Mouse (Mus musculus) forebrain, postnatal 0 days (tissue): ENCODE measurements around the gene D430041D05Rik. TPM values are rescaled to one million over a fixed set of nuclear protein-coding genes. Genes with fewer than 3 reads are reported as not detected.

ENCODE experiments used
- ATAC-seq: fragments of 200-750 bp; cut with Nextera tagmentation; 2 replicates; pipeline ENCODE4 v1.8.0; 2017; ENCODE audit warnings: mild to moderate bottlenecking, moderate library complexity
- DNase-seq: peaks from one replicate; pipeline ENCODE4 v3.0.0-alpha.2; 2015
- H3K27ac ChIP-seq: fragments of 300-500 bp; sonication (generic); 2 replicates; pipeline ENCODE4 v1.5.1; 2014; ENCODE audit warnings: low read depth, mild to moderate bottlenecking, antibody characterized with exemption, low read length, moderate library complexity, mixed read lengths
- H3K27me3 ChIP-seq: fragments of 300-500 bp; sonication (generic); 2 replicates; pipeline ENCODE4 v1.6.1; 2014; ENCODE audit warnings: mild to moderate bottlenecking, low read length, mixed read lengths; ENCODE audit not compliant: insufficient read depth
- H3K36me3 ChIP-seq: fragments of 300-500 bp; sonication (generic); 2 replicates; pipeline ENCODE4 v1.6.1; 2014; ENCODE audit warnings: mild to moderate bottlenecking, moderate library complexity; ENCODE audit not compliant: insufficient read depth
- H3K4me1 ChIP-seq: fragments of 300-500 bp; sonication (generic); 2 replicates; pipeline ENCODE4 v1.6.1; 2014; ENCODE audit warnings: antibody characterized with exemption; ENCODE audit not compliant: insufficient read depth
- H3K4me2 ChIP-seq: fragments of 300-500 bp; sonication (generic); 2 replicates; pipeline ENCODE4 v1.6.1; 2014; ENCODE audit warnings: low read depth, mild to moderate bottlenecking, moderate library complexity
- H3K4me3 ChIP-seq: fragments of 300-500 bp; sonication (generic); 2 replicates; pipeline ENCODE4 v1.5.1; 2014; ENCODE audit warnings: low read depth, low read length, mixed read lengths
- H3K9ac ChIP-seq: fragments of 300-500 bp; sonication (generic); 2 replicates; pipeline ENCODE4 v1.6.1; 2014; ENCODE audit warnings: mild to moderate bottlenecking
- H3K9me3 ChIP-seq: fragments of 300-500 bp; sonication (generic); 2 replicates; pipeline ENCODE4 v1.6.1; 2016; ENCODE audit warnings: low read length
- CTCF ChIP-seq: sonication (generic); IDR thresholded peaks from 2 replicates; pipeline ENCODE4 v1.5.1; 2016; ENCODE audit warnings: antibody characterized with exemption, control low read depth, low read depth
- WGBS: fragments of 180-500 bp; shearing (Covaris S2); extraction: QIAGEN DNeasy Blood & Tissue Kit; methylation state at CpG from one replicate; pipeline ENCODE4 v1.1.7; 2014; 5-methylcytosine and 5-hydroxymethylcytosine counted together
- polyA plus RNA-seq: library from polyadenylated mRNA; unstranded; fragments of >200 nt; fragmentation: Nextera tagmentation; extraction: Ambion mirVana; gene quantifications from 2 replicates; pipeline ENCODE4 v1.2.1, GENCODE M21; 2015
- total RNA-seq: library from RNA; depleted of rRNA; stranded (reverse); fragments of >200 nt; gene quantifications from 2 replicates; pipeline ENCODE4 v1.2.3, GENCODE M21; 2014

D430041D05Rik gene
- total and polyA plus RNA-seq, 2 experiments from 2014 or later, result 11.1 to 58.9 TPM

DNA sequence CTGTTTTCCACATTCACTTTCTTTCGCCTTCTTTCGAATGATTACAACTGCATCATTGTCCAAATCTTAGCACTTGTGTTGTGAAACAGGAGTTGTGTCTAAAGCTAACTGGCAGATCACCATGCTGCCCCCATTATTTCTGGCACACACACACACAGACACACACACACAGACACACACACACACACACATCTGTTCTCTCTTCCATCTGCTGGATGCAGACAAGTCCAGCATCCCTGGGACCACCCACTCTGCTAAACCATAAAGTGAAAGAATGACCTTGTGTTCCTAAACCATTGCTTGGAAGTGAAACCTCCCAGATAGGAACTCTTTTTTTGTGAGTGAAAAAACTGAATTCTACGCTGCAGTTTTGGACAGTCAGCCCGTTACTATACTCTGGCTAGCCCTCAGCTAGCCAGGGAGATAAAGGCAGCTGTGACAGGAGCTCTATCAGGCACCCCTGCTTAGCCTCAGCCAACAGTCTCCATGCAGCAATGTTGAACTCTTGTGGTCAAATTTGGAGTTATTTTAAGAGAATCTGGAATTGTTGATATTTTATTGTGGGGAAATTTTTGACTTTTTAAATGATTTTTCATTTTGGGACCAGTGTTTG, 18.0 kb downstream of the D430041D05Rik start:
- Histone ChIP-seq H3K9ac (no peak overlapping the region), H3K9me3 (no peaks in the 10 kb centered on the region), H3K36me3 (no peaks in the 10 kb centered on the region), H3K27me3 (no peaks in the 10 kb centered on the region), H3K4me1 (no peaks in the 10 kb centered on the region), H3K27ac (peak overlapping the region; percentile 30; the same call in 1 of the 2 replicates), H3K4me2 (no peak overlapping the region), H3K4me3 (no peak overlapping the region)
- 52% methylated on average over 4 of the region's 4 CpGs for WGBS
- ATAC-seq, result no peak
- TF ChIP-seq CTCF, result no peak
- no peak for DNase-seq

DNA sequence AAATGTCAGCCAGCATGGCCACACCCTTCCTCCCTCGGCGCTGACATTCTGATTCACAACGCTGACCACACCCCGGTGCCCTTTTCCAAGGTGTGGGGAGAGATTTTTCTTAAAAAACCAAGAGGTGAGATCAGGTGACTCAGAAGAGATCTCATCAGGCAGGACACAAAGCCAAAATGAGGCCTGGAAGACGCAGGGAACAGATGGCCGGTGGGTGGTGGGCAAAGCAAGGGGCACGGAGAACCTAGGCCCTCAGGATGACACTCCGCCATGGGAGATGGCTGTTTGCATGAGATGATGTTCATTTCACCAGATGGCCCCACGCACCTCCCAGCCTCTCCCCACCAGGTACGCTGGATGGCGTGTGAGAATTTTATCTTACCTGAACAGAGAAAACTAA, 21.6 kb downstream of the D430041D05Rik start:
- H3K27ac ChIP-seq, result no peak overlapping the region
- H3K4me2 ChIP-seq, result no peak overlapping the region
- no peaks in the 10 kb centered on the region for H3K27me3 ChIP-seq
- DNase-seq (no peak), ATAC-seq (no peak)
- H3K9me3 ChIP-seq, result no peaks in the 10 kb centered on the region
- H3K36me3 ChIP-seq, result no peaks in the 10 kb centered on the region
- H3K9ac ChIP-seq, result no peak overlapping the region
- H3K4me1 ChIP-seq, result 0 out of 2 replicates have a peak, but pooled peaks cover 3% of the 10 kb centered on the region
- H3K4me3 ChIP-seq, result no peak overlapping the region
- WGBS, result 93% methylated on average over 11 of the region's 11 CpGs
- no peak for TF ChIP-seq CTCF

DNA sequence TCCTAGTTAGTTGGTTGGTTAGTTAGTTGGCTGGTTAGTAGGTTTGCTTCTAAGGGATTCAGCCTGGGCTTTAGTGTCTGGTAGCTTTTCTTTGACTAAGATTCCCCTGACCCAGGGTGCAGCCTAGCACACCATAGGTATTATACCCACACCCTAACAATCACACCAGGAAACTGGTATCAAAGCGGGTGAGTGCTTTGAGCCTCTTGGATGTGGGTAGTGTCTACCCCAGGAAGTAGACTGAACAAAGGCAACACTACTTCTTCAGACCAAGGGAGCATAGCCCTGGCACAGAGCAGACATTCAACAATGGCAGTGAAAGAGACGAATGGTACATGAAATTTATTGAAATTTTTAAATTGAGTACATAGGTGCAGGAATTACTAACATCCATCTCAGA, 24.9 kb downstream of the D430041D05Rik start:
- no peaks in the 10 kb centered on the region for H3K36me3 ChIP-seq
- H3K4me2 ChIP-seq, result no peak overlapping the region
- 0 out of 2 replicates have a peak, but pooled peaks cover 3% of the 10 kb centered on the region for H3K4me1 ChIP-seq
- ATAC-seq (no peak), DNase-seq (no peak)
- no peak for TF ChIP-seq CTCF
- 91% methylated on average over 2 of the region's 2 CpGs for WGBS
- no peaks in the 10 kb centered on the region for H3K27me3 ChIP-seq
- no peak overlapping the region for H3K27ac ChIP-seq
- H3K9me3 ChIP-seq, result no peaks in the 10 kb centered on the region
- no peak overlapping the region for H3K4me3 ChIP-seq
- H3K9ac ChIP-seq, result no peak overlapping the region

DNA sequence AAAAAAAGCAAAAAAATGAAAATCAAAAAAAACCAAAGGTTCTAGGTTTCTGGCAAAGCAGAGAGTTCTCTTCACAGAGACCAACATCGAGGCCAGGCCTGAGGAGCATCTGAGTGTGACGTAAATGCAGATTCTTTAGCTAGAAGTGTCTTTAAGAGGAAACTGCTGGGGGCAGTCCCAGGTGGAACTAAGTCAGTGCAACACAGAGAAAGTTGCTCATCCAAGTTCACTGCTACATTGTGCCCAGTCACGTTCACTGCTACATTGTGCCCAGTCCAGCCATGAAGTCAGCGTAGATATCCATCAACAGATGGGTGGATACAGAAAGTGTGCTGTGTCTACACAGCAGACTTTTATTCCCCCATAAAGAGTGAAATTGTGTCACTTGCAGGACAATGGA, 27.2 kb downstream of the D430041D05Rik start:
- Histone ChIP-seq H3K9ac (no peak overlapping the region), H3K9me3 (no peaks in the 10 kb centered on the region), H3K27ac (no peak overlapping the region), H3K4me1 (0 out of 2 replicates have a peak, but pooled peaks cover 3% of the 10 kb centered on the region), H3K4me3 (no peak overlapping the region), H3K4me2 (no peak overlapping the region), H3K36me3 (no peaks in the 10 kb centered on the region), H3K27me3 (no peaks in the 10 kb centered on the region)
- DNase-seq (no peak), ATAC-seq (no peak)
- TF ChIP-seq CTCF, result no peak
- WGBS, result 94% methylated on average over 4 of the region's 4 CpGs

DNA sequence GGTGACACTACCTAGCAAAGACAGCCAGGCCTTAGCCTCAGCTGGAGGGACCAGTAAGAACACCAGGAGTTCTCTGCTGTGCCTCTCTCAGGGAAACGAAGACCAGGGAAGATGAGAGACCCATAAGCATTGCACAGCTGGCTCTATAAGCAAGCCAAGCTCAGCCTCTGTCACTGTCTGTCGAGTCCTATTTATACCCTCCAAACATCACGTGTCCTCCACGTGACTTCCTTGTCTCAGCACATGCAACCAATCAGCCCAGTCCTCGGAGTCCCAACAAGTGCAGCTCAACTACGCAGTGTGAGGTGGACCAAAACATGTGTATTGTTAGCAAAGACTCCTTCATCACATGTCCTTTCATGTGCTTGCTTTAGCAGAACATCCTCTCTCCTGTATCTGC, 28.0 kb downstream of the D430041D05Rik start:
- DNase-seq (no peak), ATAC-seq (no peak)
- Histone ChIP-seq H3K4me3 (no peak overlapping the region), H3K9me3 (no peaks in the 10 kb centered on the region), H3K4me1 (0 out of 2 replicates have a peak, but pooled peaks cover 3% of the 10 kb centered on the region), H3K27ac (no peak overlapping the region), H3K36me3 (no peaks in the 10 kb centered on the region), H3K9ac (no peak overlapping the region), H3K27me3 (no peaks in the 10 kb centered on the region), H3K4me2 (no peak overlapping the region)
- WGBS, result 82% methylated on average over 6 of the region's 6 CpGs
- no peak for TF ChIP-seq CTCF

DNA sequence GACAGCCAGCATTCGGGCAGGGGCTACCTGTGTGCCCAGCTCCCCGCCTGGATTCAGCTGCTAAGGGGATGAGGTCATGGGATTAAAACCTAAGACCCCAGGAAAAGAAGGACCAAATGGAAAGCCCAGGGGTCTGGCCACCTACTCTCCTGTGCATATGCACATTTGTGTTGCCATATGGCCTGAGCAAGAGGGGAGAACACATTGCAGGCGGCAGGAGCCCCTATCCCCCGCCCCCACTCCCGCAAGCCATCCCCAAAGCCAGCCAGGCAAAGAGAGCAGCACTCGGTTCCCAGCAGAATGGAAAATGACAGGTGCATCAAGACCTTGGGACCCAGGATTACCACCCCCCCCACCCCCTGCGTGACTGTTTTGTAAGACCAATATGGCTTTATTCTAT, 31.5 kb downstream of the D430041D05Rik start:
- no peak overlapping the region for H3K9ac ChIP-seq
- H3K4me3 ChIP-seq, result no peak overlapping the region
- ATAC-seq (no peak), DNase-seq (no peak)
- no peak for TF ChIP-seq CTCF
- H3K27me3 ChIP-seq, result no peaks in the 10 kb centered on the region
- no peak overlapping the region for H3K27ac ChIP-seq
- no peaks in the 10 kb centered on the region for H3K4me1 ChIP-seq
- no peaks in the 10 kb centered on the region for H3K36me3 ChIP-seq
- WGBS, result 21% methylated on average over 7 of the region's 7 CpGs
- H3K4me2 ChIP-seq, result no peak overlapping the region
- no peaks in the 10 kb centered on the region for H3K9me3 ChIP-seq

DNA sequence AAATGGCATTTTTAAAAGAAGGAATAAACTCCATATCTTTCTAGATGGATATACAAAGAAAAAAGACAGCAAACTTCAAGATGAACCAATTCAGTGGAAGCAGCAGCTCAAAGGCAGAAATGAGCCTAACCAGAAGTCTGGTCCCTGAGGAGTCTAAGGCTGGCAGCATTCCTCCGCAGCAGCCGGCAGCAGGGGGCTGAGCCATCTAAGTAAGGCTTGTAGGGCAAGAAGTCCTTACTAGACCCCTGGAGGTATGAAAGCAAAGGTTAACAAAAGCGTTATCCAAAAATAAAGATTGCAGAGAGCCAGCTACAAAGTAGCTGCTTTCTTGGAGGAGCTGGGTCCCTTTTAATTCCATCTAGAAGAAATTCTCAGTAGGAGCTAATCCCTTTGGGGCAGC, 32.0 kb downstream of the D430041D05Rik start:
- Histone ChIP-seq H3K27me3 (no peaks in the 10 kb centered on the region), H3K36me3 (no peaks in the 10 kb centered on the region), H3K9ac (no peak overlapping the region), H3K4me2 (no peak overlapping the region), H3K27ac (no peak overlapping the region), H3K4me1 (no peaks in the 10 kb centered on the region), H3K9me3 (no peaks in the 10 kb centered on the region), H3K4me3 (no peak overlapping the region)
- no peak for ATAC-seq
- TF ChIP-seq CTCF, result no peak
- WGBS, result 14% methylated on average over 3 of the region's 3 CpGs
- no peak for DNase-seq

DNA sequence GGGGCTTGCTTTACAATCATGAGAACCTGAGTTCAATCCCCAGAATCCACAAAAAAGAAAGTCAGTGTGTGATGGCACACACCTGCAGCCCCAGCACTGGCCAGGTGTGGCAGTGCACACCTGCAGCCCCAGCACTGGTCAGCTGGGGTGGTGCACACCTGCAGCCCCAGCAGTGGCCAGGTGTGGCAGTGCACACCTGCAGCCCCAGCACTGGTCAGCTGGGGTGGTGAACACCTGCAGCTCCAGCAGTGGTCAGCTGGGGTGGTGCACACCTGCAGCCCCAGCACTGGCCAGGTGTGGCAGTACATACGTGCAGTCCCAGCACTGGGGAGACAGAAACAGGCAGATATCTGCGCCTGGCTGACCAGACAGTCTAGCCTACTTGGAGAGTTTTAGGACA, 32.8 kb downstream of the D430041D05Rik start:
- H3K4me3 ChIP-seq, result no peak overlapping the region
- WGBS, result 63% methylated on average over 2 of the region's 2 CpGs

More for the DNA sequence above, 32.8 kb downstream of the D430041D05Rik start:
- ATAC-seq, result 0 out of 2 replicates have a peak, but pooled peaks have one; percentile 18
- Histone ChIP-seq H3K36me3 (no peaks in the 10 kb centered on the region), H3K9ac (no peak overlapping the region), H3K9me3 (no peaks in the 10 kb centered on the region), H3K27me3 (no peaks in the 10 kb centered on the region), H3K4me1 (no peaks in the 10 kb centered on the region), H3K27ac (no peak overlapping the region), H3K4me2 (no peak overlapping the region)
- DNase-seq, result no peak
- peak; percentile 31; the same call in 1 of the 2 replicates for TF ChIP-seq CTCF
